Mouse (Mus musculus): ENCODE results near the gene Tnp2. TPM values are rescaled to one million over a fixed set of nuclear protein-coding genes. Genes with fewer than 3 reads are reported as not detected.
"Not testable (repeated sequence)": the region's sequence is repeated elsewhere in the genome, so short reads cannot be mapped to it uniquely, and the experiment has no call there.

Gene Tnp2
- polyA plus RNA-seq, 2 experiments = not detected

DNA sequence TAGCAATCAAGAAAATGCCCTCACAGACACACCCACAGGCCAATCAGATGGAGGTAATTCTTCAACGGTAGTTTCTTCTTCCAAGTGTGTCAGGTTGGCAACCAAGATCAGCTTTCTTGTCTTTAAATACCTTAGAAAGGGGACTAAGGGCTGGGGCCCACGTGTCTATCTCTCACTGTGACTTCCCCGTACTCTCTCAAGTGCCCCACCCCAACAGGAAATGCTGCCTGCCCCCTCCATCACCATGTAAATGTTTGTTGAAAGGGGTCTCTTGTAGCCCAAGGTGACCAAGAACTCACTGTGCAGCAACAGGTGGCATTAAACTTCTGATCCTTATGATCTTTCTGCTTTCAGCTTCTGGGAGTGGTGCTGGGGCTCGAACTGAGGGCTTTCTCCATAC lies 25.3 kb upstream of the Tnp2 start:
- Histone ChIP-seq H3K27me3 (ENCODE audit: control insufficient read depth, insufficient read depth, low read length) (no peaks in the 10 kb centered on the region), H3K4me1 (replicated peaks; ENCODE audit: control insufficient read depth in 2 of 2, insufficient read depth in 2 of 2, low read length in 1 of 2) (peaks cover 0 to 7% of the 10 kb centered on the region in 2 experiments; a peak in 2 of 4 replicates), H3K4me3 (ENCODE audit: insufficient read depth in 1 of 2, low read depth in 2 of 2, low read length in 2 of 2) (no peak overlapping the region), H3K36me3 (replicated peaks; ENCODE audit: control insufficient read depth, insufficient read depth, low read depth) (no peaks in the 10 kb centered on the region), H3K9me3 (ENCODE audit: control insufficient read depth, low read length) (no peaks in the 10 kb centered on the region), H3K27ac (no peak overlapping the region), H3K4me2 (ENCODE audit: low read depth) (no peak overlapping the region), H3K9ac (replicated peaks) (no peak overlapping the region)
- no peak for DNase-seq (ENCODE audit: low read depth in 3 of 3, low spot score in 3 of 3)
- 43% methylated on average over 4 of the region's 4 CpGs for WGBS (ENCODE audit: insufficient replicate concordance)
- TF ChIP-seq EP300 (IDR thresholded peaks at IDR 0.05; ENCODE audit: low read depth) (no peak), CTCF (IDR thresholded peaks at IDR 0.05; ENCODE audit: low read depth) (no peak)
- no peak for ATAC-seq (ENCODE audit: insufficient read depth)

DNA sequence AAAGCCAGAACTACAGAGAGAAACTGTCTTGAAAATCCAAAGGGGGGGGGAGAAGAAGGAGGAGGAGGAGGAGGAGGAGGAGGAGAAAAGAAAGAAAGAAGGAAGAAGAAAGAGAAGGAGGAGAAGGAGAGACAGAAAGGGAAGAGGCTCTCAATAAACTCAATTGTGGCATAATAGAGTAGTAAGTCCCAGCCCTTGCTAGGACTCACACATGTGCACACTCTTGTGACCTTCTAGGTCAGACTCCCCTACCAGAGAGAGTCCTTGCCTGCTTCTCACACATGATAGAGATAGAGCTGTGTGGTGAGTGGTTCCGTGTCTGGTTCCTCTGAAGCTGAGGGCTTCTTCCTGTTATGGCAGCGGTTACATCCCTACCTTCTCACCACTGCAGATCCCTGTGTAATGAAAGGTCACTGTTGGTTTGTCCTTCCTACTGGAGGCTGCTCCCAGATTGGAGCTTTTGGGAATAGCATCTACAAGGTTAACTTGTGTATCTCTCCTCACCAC lies 24.5 kb upstream of the Tnp2 start, which contains the start of gene Gm11172:
Gene Gm11172 (plus strand): TSS at position 51 of the 507 bp plus-strand sequence.
- TF ChIP-seq CTCF (IDR thresholded peaks at IDR 0.05; ENCODE audit: low read depth) (no peak), EP300 (IDR thresholded peaks at IDR 0.05; ENCODE audit: low read depth) (no peak)
- Histone ChIP-seq H3K4me1 (replicated peaks; ENCODE audit: control insufficient read depth in 2 of 2, insufficient read depth in 2 of 2, low read length in 1 of 2) (peaks cover 0 to 7% of the 10 kb centered on the region in 2 experiments; a peak in 2 of 4 replicates), H3K9me3 (ENCODE audit: control insufficient read depth, low read length) (no peaks in the 10 kb centered on the region), H3K27ac (no peak within 1 kb of the TSS), H3K36me3 (replicated peaks; ENCODE audit: control insufficient read depth, insufficient read depth, low read depth) (no peaks in the 10 kb centered on the region), H3K4me2 (ENCODE audit: low read depth) (no peak within 1 kb of the TSS), H3K4me3 (ENCODE audit: insufficient read depth in 1 of 2, low read depth in 2 of 2, low read length in 2 of 2) (no peak within 1 kb of the TSS), H3K27me3 (ENCODE audit: control insufficient read depth, insufficient read depth, low read length) (no peaks in the 10 kb centered on the region), H3K9ac (replicated peaks) (no peak within 1 kb of the TSS)
- no peak for DNase-seq (ENCODE audit: low read depth in 3 of 3, low spot score in 3 of 3)
- no peak for ATAC-seq (ENCODE audit: insufficient read depth)
- WGBS (ENCODE audit: insufficient replicate concordance) = 35% methylated on average over 2 of the region's 2 CpGs

DNA sequence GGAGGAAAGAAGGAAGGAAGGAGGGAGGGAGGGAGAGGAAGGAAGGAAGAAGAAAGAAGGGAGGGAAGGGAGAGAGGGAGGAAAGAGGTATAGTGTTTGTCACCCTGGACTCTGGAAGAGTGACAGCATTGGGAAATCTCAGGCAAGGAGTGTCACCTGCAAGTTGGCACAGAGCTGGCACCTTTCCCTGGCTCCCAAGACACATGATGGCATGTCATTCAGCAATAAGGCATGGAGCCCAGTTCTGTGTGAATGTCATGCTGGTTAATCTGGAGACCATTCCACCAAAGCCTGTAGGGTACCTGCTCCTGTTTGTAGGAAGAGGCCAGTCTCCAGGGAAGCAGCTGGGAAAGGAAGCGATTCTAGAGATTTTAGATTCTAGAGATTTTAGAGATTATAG lies 21.9 kb upstream of the Tnp2 start:
- H3K4me2 ChIP-seq (ENCODE audit: low read depth) = no peak overlapping the region
- H3K27ac ChIP-seq = no peak overlapping the region
- no peak overlapping the region for H3K9ac ChIP-seq (replicated peaks)
- no peak overlapping the region for H3K4me3 ChIP-seq (ENCODE audit: insufficient read depth in 1 of 2, low read depth in 2 of 2, low read length in 2 of 2)
- no peaks in the 10 kb centered on the region for H3K36me3 ChIP-seq (replicated peaks; ENCODE audit: control insufficient read depth, insufficient read depth, low read depth)
- no peak for TF ChIP-seq CTCF (IDR thresholded peaks at IDR 0.05; ENCODE audit: low read depth)
- no peak for TF ChIP-seq EP300 (IDR thresholded peaks at IDR 0.05; ENCODE audit: low read depth)
- no peaks in the 10 kb centered on the region for H3K9me3 ChIP-seq (ENCODE audit: control insufficient read depth, low read length)
- 54% methylated on average over 1 of the region's 1 CpGs for WGBS (ENCODE audit: insufficient replicate concordance)
- peaks cover 0 to 7% of the 10 kb centered on the region in 2 experiments; a peak in 2 of 4 replicates for H3K4me1 ChIP-seq (replicated peaks; ENCODE audit: control insufficient read depth in 2 of 2, insufficient read depth in 2 of 2, low read length in 1 of 2)
- ATAC-seq (ENCODE audit: insufficient read depth) (no peak), DNase-seq (ENCODE audit: low read depth in 3 of 3, low spot score in 3 of 3) (no peak)
- H3K27me3 ChIP-seq (ENCODE audit: control insufficient read depth, insufficient read depth, low read length) = no peaks in the 10 kb centered on the region

DNA sequence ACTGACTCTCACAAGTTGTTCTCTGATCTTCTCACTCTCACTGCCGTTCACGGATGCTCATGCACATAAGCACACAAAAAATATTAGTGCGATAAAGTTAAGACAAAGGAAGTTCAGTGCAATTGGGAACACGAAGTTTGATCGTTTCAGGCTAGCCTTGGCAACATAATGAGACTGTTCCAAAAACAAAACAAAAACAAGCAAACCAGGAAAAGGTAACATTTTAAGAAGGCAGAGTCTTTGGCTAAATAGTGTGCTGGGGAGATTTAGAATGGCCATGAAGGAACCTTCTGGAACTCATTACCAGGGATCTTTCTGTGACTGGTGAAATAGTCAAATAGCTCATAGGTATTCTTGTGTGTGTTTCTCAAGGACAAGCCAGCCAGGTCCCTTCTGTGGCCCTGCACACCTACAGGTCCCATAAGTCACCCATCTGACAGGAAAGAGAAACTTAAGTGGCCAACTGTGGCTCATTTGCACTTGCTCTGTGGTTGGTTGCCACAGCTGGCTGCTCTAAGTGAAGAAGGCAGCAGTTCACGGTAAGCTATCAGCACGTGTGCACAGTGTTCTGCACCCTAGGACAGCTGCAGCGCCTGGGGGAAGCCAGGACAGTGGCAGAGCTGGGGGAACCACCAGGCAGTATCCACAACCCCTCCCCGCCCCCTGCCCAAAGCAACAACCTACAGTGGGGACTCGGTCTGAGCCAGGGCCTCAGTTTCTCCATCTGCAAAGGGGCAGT lies 17.5 kb upstream of the Tnp2 start, which contains the start of gene Prm1:
Gene Prm1 (minus strand): TSS at position 51 of the 739 bp plus-strand sequence.
- TF ChIP-seq EP300 (IDR thresholded peaks at IDR 0.05; ENCODE audit: low read depth) = no peak
- no peak for TF ChIP-seq CTCF (IDR thresholded peaks at IDR 0.05; ENCODE audit: low read depth)
- H3K4me3 ChIP-seq (ENCODE audit: insufficient read depth in 1 of 2, low read depth in 2 of 2, low read length in 2 of 2) = no peak within 1 kb of the TSS
- no peak within 1 kb of the TSS for H3K9ac ChIP-seq (replicated peaks)
- no peak within 1 kb of the TSS for H3K4me2 ChIP-seq (ENCODE audit: low read depth)
- DNase-seq (ENCODE audit: low read depth in 3 of 3, low spot score in 3 of 3) (no peak), ATAC-seq (ENCODE audit: insufficient read depth) (no peak)
- H3K4me1 ChIP-seq (replicated peaks; ENCODE audit: control insufficient read depth in 2 of 2, insufficient read depth in 2 of 2, low read length in 1 of 2) = no peaks in the 10 kb centered on the region
- H3K27ac ChIP-seq = no peak within 1 kb of the TSS
- no peaks in the 10 kb centered on the region for H3K36me3 ChIP-seq (replicated peaks; ENCODE audit: control insufficient read depth, insufficient read depth, low read depth)
- H3K9me3 ChIP-seq (ENCODE audit: control insufficient read depth, low read length) = no peaks in the 10 kb centered on the region
- 54% methylated on average over 10 of the region's 10 CpGs for WGBS (ENCODE audit: insufficient replicate concordance)
- no peaks in the 10 kb centered on the region for H3K27me3 ChIP-seq (ENCODE audit: control insufficient read depth, insufficient read depth, low read length)

DNA sequence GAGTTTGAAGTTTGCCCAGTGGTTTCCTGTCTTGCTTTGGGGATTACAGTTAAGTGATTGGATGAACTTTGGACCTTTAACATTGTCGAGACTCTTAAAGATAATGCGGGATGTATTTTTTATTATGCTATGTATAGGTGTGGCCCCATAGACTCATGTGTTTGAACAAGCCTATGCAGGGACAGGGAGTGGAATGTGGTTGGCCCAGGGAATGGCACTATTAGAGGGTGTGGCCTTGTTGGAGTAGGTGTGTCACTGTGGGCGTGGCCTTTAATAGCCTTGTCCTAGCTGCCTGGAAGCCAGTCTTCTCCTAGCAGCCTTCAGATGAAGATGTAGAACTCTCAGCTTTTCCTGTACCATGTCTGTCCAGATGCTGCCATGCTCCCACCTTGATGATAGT lies 14.0 kb upstream of the Tnp2 start:
- not testable (repeated sequence) for ATAC-seq (ENCODE audit: insufficient read depth); DNase-seq (ENCODE audit: low read depth in 3 of 3, low spot score in 3 of 3); H3K27me3 ChIP-seq (ENCODE audit: control insufficient read depth, insufficient read depth, low read length); H3K4me2 ChIP-seq (ENCODE audit: low read depth); H3K4me3 ChIP-seq (ENCODE audit: insufficient read depth in 1 of 2, low read depth in 2 of 2, low read length in 2 of 2); H3K27ac ChIP-seq; H3K36me3 ChIP-seq (replicated peaks; ENCODE audit: control insufficient read depth, insufficient read depth, low read depth); H3K4me1 ChIP-seq (replicated peaks; ENCODE audit: control insufficient read depth in 2 of 2, insufficient read depth in 2 of 2, low read length in 1 of 2); H3K9me3 ChIP-seq (ENCODE audit: control insufficient read depth, low read length); H3K9ac ChIP-seq (replicated peaks)
- 60% methylated on average over 3 of the region's 3 CpGs for WGBS (ENCODE audit: insufficient replicate concordance)

Data from liver, embryonic 14.5 days (tissue).